Mouse (Mus musculus) embryonic facial prominence, embryonic 11.5 days (tissue): ENCODE measurements at regions not wholly inside any gene's neighbourhood (a gene's known extent, or its start where the extent isn't known, plus 50 kb on each side); places are given as distances from the start of the nearest gene placed in this dataset.

Experiments
- ATAC-seq: fragments of 200-750 bp; cut with Nextera tagmentation; replicated peaks from 2 replicates; pipeline ENCODE4 v1.8.0; 2017; ENCODE audit warnings: low read depth; ENCODE audit not compliant: insufficient number of reproducible peaks, low FRiP score, low TSS enrichment
- DNase-seq: peaks from one replicate; pipeline ENCODE4 v3.0.0-alpha.2; 2015; ENCODE audit warnings: low spot score
- H3K27ac ChIP-seq: fragments of 300-500 bp; sonication (generic); replicated peaks from 2 replicates; pipeline ENCODE4 v1.5.1; 2014; ENCODE audit warnings: mild to moderate bottlenecking, low read depth, low read length, control low read depth
- H3K27me3 ChIP-seq: fragments of 300-500 bp; sonication (generic); 2 replicates; pipeline ENCODE4 v1.6.1; 2014; ENCODE audit warnings: mild to moderate bottlenecking, low read length, moderate library complexity, mixed read lengths; ENCODE audit not compliant: control insufficient read depth, insufficient read depth
- H3K36me3 ChIP-seq: fragments of 300-500 bp; sonication (generic); replicated peaks from 2 replicates; pipeline ENCODE4 v1.6.1; 2014; ENCODE audit warnings: low read depth, mild to moderate bottlenecking, low read length, moderate library complexity, mixed read lengths; ENCODE audit not compliant: control insufficient read depth, insufficient read depth
- H3K4me1 ChIP-seq: fragments of 300-500 bp; sonication (generic); 2 replicates; pipeline ENCODE4 v1.6.1; 2014; ENCODE audit warnings: low read length, mixed read lengths; ENCODE audit not compliant: control insufficient read depth, insufficient read depth
- H3K4me2 ChIP-seq: fragments of 300-500 bp; sonication (generic); 2 replicates; pipeline ENCODE4 v1.6.1; 2014; ENCODE audit warnings: low read depth, mild to moderate bottlenecking, control low read depth, low read length, moderate library complexity
- H3K4me3 ChIP-seq: fragments of 300-500 bp; sonication (generic); 2 replicates; pipeline ENCODE4 v1.5.1; 2014; ENCODE audit warnings: low read depth, low read length, control low read depth
- H3K9ac ChIP-seq: fragments of 300-500 bp; sonication (generic); replicated peaks from 2 replicates; pipeline ENCODE4 v1.6.1; 2014; ENCODE audit warnings: mild to moderate bottlenecking, control low read depth, low read length
- H3K9me3 ChIP-seq: fragments of 300-500 bp; sonication (generic); replicated peaks from 2 replicates; pipeline ENCODE4 v1.6.1; 2016; ENCODE audit warnings: mild to moderate bottlenecking, low read length, inconsistent platforms, mixed read lengths; ENCODE audit not compliant: control insufficient read depth
- WGBS: fragments of 180-500 bp; shearing (Covaris S2); extraction: QIAGEN DNeasy Blood & Tissue Kit; methylation state at CpG from one replicate; pipeline ENCODE4 v1.1.7; 2014; 5-methylcytosine and 5-hydroxymethylcytosine counted together

- DNase-seq (peak; percentile 69), ATAC-seq (no peak)
- H3K4me1 ChIP-seq, result no peaks in the 10 kb centered on the region; the same call in 1 of the 2 replicates
- no peaks in the 10 kb centered on the region for H3K27me3 ChIP-seq
- no peak overlapping the region for H3K9ac ChIP-seq
- no peaks in the 10 kb centered on the region for H3K9me3 ChIP-seq
- no peak overlapping the region for H3K4me3 ChIP-seq
- H3K36me3 ChIP-seq, result no peaks in the 10 kb centered on the region
- H3K27ac ChIP-seq, result no peak overlapping the region
- WGBS, result 49% methylated on average over 5 of the region's 5 CpGs
- no peak overlapping the region for H3K4me2 ChIP-seq
Measured at GRCm38 (mm10) chr15:31673038-31673437, 71.4 kb downstream of the Fam173b start.

GRCm38 (mm10) chr15:31676771-31677191 lies 75.1 kb downstream of the Fam173b start:
- 56% methylated on average over 7 of the region's 7 CpGs for WGBS
- Histone ChIP-seq H3K9me3 (no peaks in the 10 kb centered on the region), H3K4me3 (no peak overlapping the region), H3K4me1 (no peaks in the 10 kb centered on the region; the same call in 1 of the 2 replicates), H3K36me3 (no peaks in the 10 kb centered on the region), H3K27ac (no peak overlapping the region), H3K9ac (no peak overlapping the region), H3K27me3 (no peaks in the 10 kb centered on the region), H3K4me2 (no peak overlapping the region)
- ATAC-seq (no peak), DNase-seq (peak; percentile 51)

- no peak overlapping the region for H3K9ac ChIP-seq
- 81% methylated on average over 3 of the region's 3 CpGs for WGBS
- no peaks in the 10 kb centered on the region for H3K9me3 ChIP-seq
- H3K4me2 ChIP-seq, result no peak overlapping the region
- H3K27me3 ChIP-seq, result no peaks in the 10 kb centered on the region
- ATAC-seq (no peak), DNase-seq (no peak)
- H3K27ac ChIP-seq, result no peak overlapping the region
- H3K4me1 ChIP-seq, result no peaks in the 10 kb centered on the region
- H3K4me3 ChIP-seq, result no peak overlapping the region
- no peaks in the 10 kb centered on the region for H3K36me3 ChIP-seq
Measured at GRCm38 (mm10) chr15:31693109-31693508, 91.5 kb downstream of the Fam173b start.

- Histone ChIP-seq H3K9me3 (no peaks in the 10 kb centered on the region), H3K4me2 (no peak overlapping the region), H3K4me3 (no peak overlapping the region), H3K4me1 (no peaks in the 10 kb centered on the region), H3K27me3 (no peaks in the 10 kb centered on the region), H3K36me3 (no peaks in the 10 kb centered on the region), H3K9ac (no peak overlapping the region), H3K27ac (no peak overlapping the region)
- ATAC-seq (no peak), DNase-seq (no peak)
- WGBS, result 89% methylated on average over 8 of the region's 8 CpGs
Measured at GRCm38 (mm10) chr15:31694877-31695671, 93.4 kb downstream of the Fam173b start.

- no peak overlapping the region for H3K9ac ChIP-seq
- H3K4me1 ChIP-seq, result no peaks in the 10 kb centered on the region
- no peak overlapping the region for H3K27ac ChIP-seq
- H3K4me2 ChIP-seq, result no peak overlapping the region
- no peaks in the 10 kb centered on the region for H3K36me3 ChIP-seq
- DNase-seq, result no peak
- no peaks in the 10 kb centered on the region for H3K9me3 ChIP-seq
- no peak for ATAC-seq
- no peak overlapping the region for H3K4me3 ChIP-seq
- 95% methylated on average over 2 of the region's 2 CpGs for WGBS
- no peaks in the 10 kb centered on the region for H3K27me3 ChIP-seq
Measured at GRCm38 (mm10) chr15:31703400-31703799, 101.7 kb downstream of the Fam173b start.

GRCm38 (mm10) chr15:31707416-31707815 lies 105.8 kb downstream of the Fam173b start:
- no peak for ATAC-seq

GRCm38 (mm10) chr15:31721019-31721418 lies 119.4 kb downstream of the Fam173b start:
- ATAC-seq, result no peak
- no peak for DNase-seq
- H3K36me3 ChIP-seq, result no peaks in the 10 kb centered on the region

More at GRCm38 (mm10) chr15:31707416-31707815, 105.8 kb downstream of the Fam173b start:
- no peaks in the 10 kb centered on the region for H3K4me1 ChIP-seq
- 91% methylated on average over 1 of the region's 1 CpGs for WGBS
- no peak overlapping the region for H3K4me3 ChIP-seq
- no peak for DNase-seq
- no peaks in the 10 kb centered on the region for H3K36me3 ChIP-seq
- no peak overlapping the region for H3K9ac ChIP-seq
- H3K4me2 ChIP-seq, result no peak overlapping the region
- H3K27ac ChIP-seq, result no peak overlapping the region
- H3K9me3 ChIP-seq, result no peaks in the 10 kb centered on the region
- no peaks in the 10 kb centered on the region for H3K27me3 ChIP-seq

GRCm38 (mm10) chr15:31722429-31722828 lies 120.8 kb downstream of the Fam173b start:
- DNase-seq (no peak), ATAC-seq (no peak)
- 83% methylated on average over 5 of the region's 5 CpGs for WGBS

More at GRCm38 (mm10) chr15:31721019-31721418, 119.4 kb downstream of the Fam173b start:
- no peaks in the 10 kb centered on the region for H3K4me1 ChIP-seq
- 84% methylated on average over 1 of the region's 1 CpGs for WGBS
- no peaks in the 10 kb centered on the region for H3K9me3 ChIP-seq
- no peak overlapping the region for H3K4me3 ChIP-seq
- no peaks in the 10 kb centered on the region for H3K27me3 ChIP-seq
- H3K27ac ChIP-seq, result no peak overlapping the region
- H3K4me2 ChIP-seq, result no peak overlapping the region
- H3K9ac ChIP-seq, result no peak overlapping the region

More at GRCm38 (mm10) chr15:31722429-31722828, 120.8 kb downstream of the Fam173b start:
- no peak overlapping the region for H3K4me2 ChIP-seq
- no peaks in the 10 kb centered on the region for H3K27me3 ChIP-seq
- no peaks in the 10 kb centered on the region for H3K4me1 ChIP-seq
- no peak overlapping the region for H3K9ac ChIP-seq
- H3K4me3 ChIP-seq, result no peak overlapping the region
- H3K36me3 ChIP-seq, result no peaks in the 10 kb centered on the region
- no peak overlapping the region for H3K27ac ChIP-seq
- H3K9me3 ChIP-seq, result no peaks in the 10 kb centered on the region
